Mouse (Mus musculus) olfactory bulb, adult 2 months (tissue): Measurements from ENCODE around the gene Lrrc27.

Experiments
- CTCF ChIP-seq: fragments of 200-500 bp; IDR thresholded peaks from 2 replicates; pipeline ENCODE4 v1.5.1; 2012; ENCODE audit warnings: low read depth, mild to moderate bottlenecking, low read length, moderate library complexity; ENCODE audit not compliant: insufficient read depth
- POLR2A ChIP-seq: fragments of 200-500 bp; IDR thresholded peaks from 2 replicates; pipeline ENCODE4 v1.6.1; 2012; ENCODE audit warnings: mild to moderate bottlenecking, low read depth, low read length, moderate library complexity; ENCODE audit not compliant: insufficient read depth

GRCm38 (mm10) chr7:139272639-139273396 lies 60.0 kb downstream of the Lrrc27 start:
- TF ChIP-seq POLR2A: no peak
- no peak for TF ChIP-seq CTCF
